Mouse (Mus musculus): ENCODE data around the gene Csnk2a1.
"Not testable (repeated sequence)": the region's sequence is repeated elsewhere in the genome, so short reads cannot be mapped to it uniquely, and the experiment has no call there.

GRCm38 (mm10) chr2:152206139-152206538 is 20.5 kb upstream of the Csnk2a1 start:
- TF ChIP-seq CTCF, EP300 (IDR thresholded peaks at IDR 0.05): not testable (repeated sequence)

All from lung, postnatal 0 days (tissue).